Mouse (Mus musculus) heart, embryonic 14.5 days (tissue): ENCODE data around the gene Mpdu1. TPM values are rescaled to one million over a fixed set of nuclear protein-coding genes. Genes with fewer than 3 reads are reported as not detected.

Experiments used
- ATAC-seq: fragments of 200-750 bp; cut with Nextera tagmentation; 2 replicates; pipeline ENCODE4 v1.8.0; 2017; ENCODE audit warnings: low read depth, moderate TSS enrichment; ENCODE audit not compliant: insufficient number of reproducible peaks, insufficient read depth, low FRiP score
- H3K27ac ChIP-seq, 2 experiments: fragments of 200-500 bp in 1 of 2; fragments of 300-500 bp in 1 of 2; sonication (generic) in 1 of 2; replicated peaks in 1 of 2; 2 replicates each; pipeline ENCODE4 v1.5.1; 2012 to 2014; ENCODE audit warnings: low read depth in 2 of 2, low read length in 2 of 2, control low read depth in 1 of 2, mild to moderate bottlenecking in 1 of 2, mixed read lengths in 1 of 2; ENCODE audit not compliant: control insufficient read depth in 1 of 2, insufficient read depth in 1 of 2
- H3K27me3 ChIP-seq: fragments of 300-500 bp; sonication (generic); 2 replicates; pipeline ENCODE4 v1.6.1; 2014; ENCODE audit warnings: mild to moderate bottlenecking, low read length, control low read depth; ENCODE audit not compliant: control insufficient read depth, insufficient read depth
- H3K36me3 ChIP-seq: fragments of 300-500 bp; sonication (generic); 2 replicates; pipeline ENCODE4 v1.6.1; 2014; ENCODE audit warnings: mild to moderate bottlenecking, control low read depth, low read length, mixed read lengths; ENCODE audit not compliant: control insufficient read depth, insufficient read depth
- H3K4me1 ChIP-seq, 2 experiments: fragments of 200-500 bp in 1 of 2; fragments of 300-500 bp in 1 of 2; sonication (generic) in 1 of 2; 2 replicates each; pipeline ENCODE4 v1.6.1; 2012 to 2014; ENCODE audit warnings: low read length in 2 of 2, control low read depth in 1 of 2, mixed read lengths in 1 of 2; ENCODE audit not compliant: control insufficient read depth in 2 of 2, insufficient read depth in 2 of 2
- H3K4me2 ChIP-seq: fragments of 300-500 bp; sonication (generic); 2 replicates; pipeline ENCODE4 v1.6.1; 2014; ENCODE audit warnings: mild to moderate bottlenecking, low read length
- H3K4me3 ChIP-seq, 2 experiments: fragments of 200-500 bp in 1 of 2; fragments of 300-500 bp in 1 of 2; sonication (generic) in 1 of 2; 2 replicates each; pipeline ENCODE4 v1.5.1; 2012 to 2014; ENCODE audit warnings: low read length in 2 of 2, mild to moderate bottlenecking in 2 of 2, control low read depth in 1 of 2, low read depth in 1 of 2, moderate library complexity in 1 of 2; ENCODE audit not compliant: control insufficient read depth in 1 of 2, insufficient read depth in 1 of 2
- H3K9ac ChIP-seq: fragments of 300-500 bp; sonication (generic); 2 replicates; pipeline ENCODE4 v1.6.1; 2014; ENCODE audit warnings: mild to moderate bottlenecking, low read length
- H3K9me3 ChIP-seq: fragments of 300-500 bp; sonication (generic); 2 replicates; pipeline ENCODE4 v1.6.1; 2016; ENCODE audit warnings: low read length, control low read depth; ENCODE audit not compliant: control insufficient read depth
- WGBS: fragments of 180-500 bp; shearing (Covaris S2); extraction: QIAGEN DNeasy Blood & Tissue Kit; methylation state at CpG from one replicate; pipeline ENCODE4 v1.1.7; 2014; 5-methylcytosine and 5-hydroxymethylcytosine counted together
- polyA plus RNA-seq: library from polyadenylated mRNA; unstranded; fragments of >200 nt; fragmentation: Nextera tagmentation; extraction: Ambion mirVana; gene quantifications from 2 replicates; pipeline ENCODE4 v1.2.1, GENCODE M21; 2014

The Mpdu1 gene
- polyA plus RNA-seq, 1 experiment from 2014 or later: 29.1 TPM

DNA sequence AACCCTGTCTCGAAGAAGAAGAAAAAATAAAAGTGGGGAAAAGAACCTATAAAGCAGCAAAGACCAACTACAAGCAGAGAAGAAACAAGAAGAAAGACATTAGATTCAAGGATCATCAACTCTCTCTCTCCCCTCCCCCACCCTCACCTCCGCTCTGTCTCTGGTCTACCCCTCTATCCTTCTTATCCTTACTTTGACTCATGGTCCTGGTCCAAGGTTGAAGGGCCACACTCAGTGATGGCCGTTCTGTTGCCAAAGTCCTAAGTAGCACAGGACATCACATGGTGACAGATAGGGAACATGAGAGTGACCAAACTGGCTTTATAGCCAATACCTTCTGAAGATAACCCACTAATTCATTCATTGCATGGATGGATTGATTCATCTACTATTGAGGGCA lies 35.0 kb upstream of the Mpdu1 start:
- no peak overlapping the region for H3K9ac ChIP-seq
- H3K9me3 ChIP-seq: no peaks in the 10 kb centered on the region
- WGBS: 80% methylated on average over 3 of the region's 3 CpGs
- no peaks in the 10 kb centered on the region for H3K36me3 ChIP-seq
- peaks cover 14 to 27% of the 10 kb centered on the region in 2 experiments for H3K4me1 ChIP-seq
- H3K4me3 ChIP-seq: no peak overlapping the region
- ATAC-seq: no peak
- H3K27ac ChIP-seq: no peak overlapping the region
- no peak overlapping the region for H3K4me2 ChIP-seq
- H3K27me3 ChIP-seq: no peaks in the 10 kb centered on the region

DNA sequence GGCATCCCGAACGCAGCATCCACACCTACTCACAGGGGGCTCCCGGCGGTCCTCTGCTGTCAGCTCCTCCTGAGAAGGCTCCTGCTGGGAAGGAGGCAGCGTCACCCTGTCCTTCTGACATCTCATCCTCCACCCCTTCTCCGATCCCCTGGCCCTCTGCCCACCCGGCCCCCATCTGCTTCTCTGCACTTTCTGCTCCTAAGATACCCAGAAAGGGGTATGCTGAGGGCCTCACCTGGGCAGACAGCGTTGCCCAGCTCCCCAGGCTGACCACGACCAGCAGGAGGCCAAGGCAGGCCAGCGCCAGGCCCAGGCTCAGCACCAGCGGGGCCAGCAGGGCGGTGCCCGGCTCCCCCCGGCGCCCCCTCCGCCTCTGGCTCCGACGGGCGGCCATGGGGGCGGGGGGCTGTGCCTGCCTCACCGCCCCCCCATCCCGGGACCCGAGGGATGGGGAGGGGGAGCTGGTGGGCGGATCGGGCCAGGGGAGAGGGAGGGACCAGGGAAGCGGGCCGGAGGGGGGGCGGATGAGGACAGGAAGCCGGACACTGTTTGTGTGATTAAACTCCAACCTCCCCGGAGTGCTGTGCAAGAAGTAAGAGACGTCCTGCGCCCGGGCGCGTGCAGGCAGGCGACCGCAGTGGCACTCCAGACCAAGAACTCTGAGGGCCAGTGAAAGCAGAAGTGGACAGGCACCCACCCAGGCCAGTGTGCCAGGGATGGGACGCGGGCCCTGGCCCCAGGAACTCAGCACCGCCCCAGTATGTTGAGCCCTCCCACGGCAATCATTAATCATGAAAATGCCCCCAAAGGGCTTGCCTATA lies 33.1 kb upstream of the Mpdu1 start, which contains the start of the genes Tnfsf12 and Tnfsfm13:
Gene Tnfsf12, minus strand, starts transcription at position 489 of the 821 bp plus-strand sequence.
Gene Tnfsfm13, minus strand, starts transcription at position 738 of the 821 bp plus-strand sequence.
- Histone ChIP-seq H3K27ac (peak within 1 kb of the TSS; percentile 64 to 77), H3K9ac (peak within 1 kb of the TSS; percentile 85), H3K27me3 (no peaks in the 10 kb centered on the region), H3K4me3 (peak within 1 kb of the TSS; percentile 57 to 60), H3K36me3 (no peaks in the 10 kb centered on the region), H3K9me3 (no peaks in the 10 kb centered on the region), H3K4me1 (peaks cover 14 to 27% of the 10 kb centered on the region in 2 experiments), H3K4me2 (peak within 1 kb of the TSS; percentile 93)
- WGBS: 2% methylated on average over 26 of the region's 41 CpGs
- ATAC-seq: peak; percentile 73

- ATAC-seq: 0 out of 2 replicates have a peak, but pooled peaks have one; percentile 2
- Histone ChIP-seq H3K9ac (peak overlapping the region; percentile 85), H3K36me3 (no peaks in the 10 kb centered on the region), H3K4me2 (peak overlapping the region; percentile 93), H3K4me3 (peak overlapping the region; percentile 57 to 60), H3K27me3 (no peaks in the 10 kb centered on the region), H3K4me1 (peaks cover 14 to 23% of the 10 kb centered on the region in 2 experiments), H3K9me3 (no peaks in the 10 kb centered on the region), H3K27ac (peak overlapping the region in 1 of 2 experiments; percentile 64; a peak in 1 of 4 replicates)
- 26% methylated on average over 6 of the region's 6 CpGs for WGBS
These were observed 32.6 kb upstream of the Mpdu1 start for GRCm38 (mm10) chr11:69695046-69695360.

- H3K9me3 ChIP-seq: no peaks in the 10 kb centered on the region
- no peak overlapping the region for H3K27ac ChIP-seq
- H3K4me2 ChIP-seq: no peak overlapping the region
- no peak for ATAC-seq
- no peaks in the 10 kb centered on the region for H3K36me3 ChIP-seq
- H3K4me3 ChIP-seq: no peak overlapping the region
- 41% methylated on average over 11 of the region's 11 CpGs for WGBS
- peaks cover 10 to 16% of the 10 kb centered on the region in 2 experiments for H3K4me1 ChIP-seq
- H3K27me3 ChIP-seq: no peaks in the 10 kb centered on the region
- no peak overlapping the region for H3K9ac ChIP-seq
These were observed 31.1 kb upstream of the Mpdu1 start for GRCm38 (mm10) chr11:69693421-69693965.

GRCm38 (mm10) chr11:69692863-69693262 lies 30.4 kb upstream of the Mpdu1 start:
- no peak for ATAC-seq
- Histone ChIP-seq H3K4me3 (no peak overlapping the region), H3K27ac (no peak overlapping the region), H3K36me3 (no peaks in the 10 kb centered on the region), H3K27me3 (no peaks in the 10 kb centered on the region), H3K9me3 (no peaks in the 10 kb centered on the region), H3K9ac (no peak overlapping the region), H3K4me1 (peaks cover 10 to 16% of the 10 kb centered on the region in 2 experiments), H3K4me2 (no peak overlapping the region)
- WGBS: 83% methylated on average over 6 of the region's 6 CpGs

GRCm38 (mm10) chr11:69692196-69692811 lies 29.9 kb upstream of the Mpdu1 start:
- Histone ChIP-seq H3K4me2 (no peak overlapping the region), H3K9me3 (no peaks in the 10 kb centered on the region), H3K4me3 (no peak overlapping the region), H3K9ac (no peak overlapping the region), H3K4me1 (peaks cover 10 to 16% of the 10 kb centered on the region in 2 experiments), H3K27ac (no peak overlapping the region), H3K36me3 (no peaks in the 10 kb centered on the region), H3K27me3 (no peaks in the 10 kb centered on the region)
- ATAC-seq: no peak
- 69% methylated on average over 9 of the region's 9 CpGs for WGBS

- no peak overlapping the region for H3K27ac ChIP-seq
- WGBS: 95% methylated on average over 1 of the region's 1 CpGs
- H3K9ac ChIP-seq: no peak overlapping the region
- peaks cover 20 to 23% of the 10 kb centered on the region in 2 experiments for H3K4me1 ChIP-seq
- H3K4me3 ChIP-seq: no peak overlapping the region
- no peaks in the 10 kb centered on the region for H3K27me3 ChIP-seq
- H3K4me2 ChIP-seq: no peak overlapping the region
- H3K36me3 ChIP-seq: no peaks in the 10 kb centered on the region
- H3K9me3 ChIP-seq: no peaks in the 10 kb centered on the region
- no peak for ATAC-seq
These were observed 27.4 kb upstream of the Mpdu1 start for GRCm38 (mm10) chr11:69689891-69690290.
